Mouse (Mus musculus) liver, embryonic 16.5 days (tissue): Measurements from ENCODE around the gene Schip1. TPM values are rescaled to one million over a fixed set of nuclear protein-coding genes. Genes with fewer than 3 reads are reported as not detected.

Experiments used
- ATAC-seq: fragments of 200-750 bp; cut with Nextera tagmentation; 2 replicates; pipeline ENCODE4 v1.8.0; 2017; ENCODE audit warnings: low read depth, mild to moderate bottlenecking, moderate number of reproducible peaks, moderate library complexity
- H3K27ac ChIP-seq: fragments of 300-500 bp; sonication (generic); 2 replicates; pipeline ENCODE4 v1.5.1; 2014; ENCODE audit warnings: mild to moderate bottlenecking, low read length
- H3K27me3 ChIP-seq: fragments of 300-500 bp; sonication (generic); 2 replicates; pipeline ENCODE4 v1.6.1; 2014; ENCODE audit warnings: low read depth, low read length, mixed read lengths; ENCODE audit not compliant: control insufficient read depth, insufficient read depth
- H3K36me3 ChIP-seq: fragments of 300-500 bp; sonication (generic); 2 replicates; pipeline ENCODE4 v1.6.1; 2014; ENCODE audit warnings: mild to moderate bottlenecking; ENCODE audit not compliant: control insufficient read depth, insufficient read depth
- H3K4me1 ChIP-seq: fragments of 300-500 bp; sonication (generic); 2 replicates; pipeline ENCODE4 v1.6.1; 2014; ENCODE audit warnings: low read depth, low read length, mixed read lengths; ENCODE audit not compliant: control insufficient read depth
- H3K4me2 ChIP-seq: fragments of 300-500 bp; sonication (generic); 2 replicates; pipeline ENCODE4 v1.6.1; 2014; ENCODE audit warnings: low read depth, low read length, mixed read lengths
- H3K4me3 ChIP-seq: fragments of 300-500 bp; sonication (generic); 2 replicates; pipeline ENCODE4 v1.5.1; 2014; ENCODE audit warnings: low read depth, mild to moderate bottlenecking, low read length
- H3K9ac ChIP-seq: fragments of 300-500 bp; sonication (generic); 2 replicates; pipeline ENCODE4 v1.6.1; 2014; ENCODE audit warnings: low read depth, low read length
- H3K9me3 ChIP-seq: fragments of 300-500 bp; sonication (generic); replicated peaks from 2 replicates; pipeline ENCODE4 v1.6.1; 2016; ENCODE audit warnings: low read length; ENCODE audit not compliant: control insufficient read depth
- WGBS: fragments of 180-500 bp; shearing (Covaris S2); extraction: QIAGEN DNeasy Blood & Tissue Kit; methylation state at CpG from one replicate; pipeline ENCODE4 v1.1.7; 2014; ENCODE audit not compliant: insufficient replicate concordance; 5-methylcytosine and 5-hydroxymethylcytosine counted together
- polyA plus RNA-seq: library from polyadenylated mRNA; unstranded; fragments of >200 nt; fragmentation: Nextera tagmentation; extraction: Ambion mirVana; gene quantifications from 2 replicates; pipeline ENCODE4 v1.2.1, GENCODE M21; 2015

The Schip1 gene
- polyA plus RNA-seq, 1 experiment from 2014 or later: 1.8 TPM

DNA sequence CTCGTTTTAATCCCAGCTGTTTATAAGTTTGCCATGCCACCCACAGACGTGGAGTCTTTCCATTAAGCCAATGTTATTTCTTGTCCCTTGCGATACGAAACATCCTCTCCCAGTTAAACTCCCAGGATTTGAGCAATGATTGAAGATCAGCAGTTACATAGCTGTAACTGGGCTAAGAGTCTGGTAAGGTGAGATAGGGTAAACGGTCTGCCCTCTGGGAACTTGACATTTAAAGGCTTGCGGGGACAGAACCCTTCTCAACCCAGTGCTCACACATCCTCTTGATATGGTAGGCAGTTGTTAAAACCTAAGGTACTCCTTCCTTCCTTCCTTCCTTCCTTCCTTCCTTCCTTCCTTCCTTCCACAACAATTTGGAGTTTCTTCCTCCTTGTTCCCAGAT lies 431.9 kb downstream of the Schip1 start:
- no peak for ATAC-seq
- 16% methylated on average over 6 of the region's 6 CpGs for WGBS
- Histone ChIP-seq H3K36me3 (no peaks in the 10 kb centered on the region), H3K9me3 (no peaks in the 10 kb centered on the region), H3K4me3 (no peak overlapping the region), H3K4me2 (no peak overlapping the region), H3K27me3 (peaks cover 36% of the 10 kb centered on the region), H3K27ac (no peak overlapping the region), H3K9ac (no peak overlapping the region), H3K4me1 (peaks cover 33% of the 10 kb centered on the region)

GRCm38 (mm10) chr3:68499532-68500152 lies 435.0 kb downstream of the Schip1 start:
- Histone ChIP-seq H3K9ac (no peak overlapping the region), H3K4me1 (peaks cover 24% of the 10 kb centered on the region), H3K36me3 (no peaks in the 10 kb centered on the region), H3K27ac (no peak overlapping the region), H3K9me3 (no peaks in the 10 kb centered on the region), H3K4me2 (peak overlapping the region; percentile 26), H3K4me3 (no peak overlapping the region), H3K27me3 (peaks cover 15% of the 10 kb centered on the region)
- 27% methylated on average over 6 of the region's 6 CpGs for whole genome bisulfite sequencing
- peak; percentile 90 for ATAC-seq

GRCm38 (mm10) chr3:68504838-68505237 lies 440.2 kb downstream of the Schip1 start:
- no peak overlapping the region for H3K9ac ChIP-seq
- H3K4me3 ChIP-seq: no peak overlapping the region
- H3K4me1 ChIP-seq: peaks cover 15% of the 10 kb centered on the region
- no peak for ATAC-seq
- no peak overlapping the region for H3K27ac ChIP-seq
- WGBS: 53% methylated on average over 3 of the region's 3 CpGs
- H3K4me2 ChIP-seq: no peak overlapping the region
- no peaks in the 10 kb centered on the region for H3K36me3 ChIP-seq
- no peaks in the 10 kb centered on the region for H3K9me3 ChIP-seq
- no peaks in the 10 kb centered on the region for H3K27me3 ChIP-seq

DNA sequence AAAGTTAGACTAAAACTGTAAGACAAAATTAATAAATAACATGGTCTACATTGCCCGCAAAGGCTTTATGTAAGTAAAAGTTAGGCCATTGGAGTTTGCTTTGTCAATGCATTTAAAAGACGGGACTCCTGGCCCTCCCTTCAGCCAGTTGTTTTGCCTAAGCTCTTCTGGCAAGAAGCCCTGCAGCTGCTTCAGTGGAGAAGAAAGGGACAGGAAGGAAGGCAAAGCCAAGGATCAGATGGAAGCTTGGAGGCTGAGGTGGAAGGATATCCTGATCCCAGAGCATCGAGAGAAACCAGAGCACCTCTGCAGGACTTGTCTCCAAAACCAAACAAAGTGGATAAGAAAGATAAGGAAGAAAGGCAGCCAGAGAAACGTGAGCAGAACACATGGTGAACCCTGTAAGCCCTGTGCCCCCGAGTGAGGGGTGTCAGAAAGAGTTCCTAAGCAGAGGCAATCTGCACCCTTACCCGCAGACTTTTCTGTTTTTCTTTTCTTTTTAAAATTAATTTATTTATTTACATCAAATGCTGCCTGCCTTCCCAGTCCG lies 442.2 kb downstream of the Schip1 start:
- H3K4me2 ChIP-seq: no peak overlapping the region
- no peaks in the 10 kb centered on the region for H3K9me3 ChIP-seq
- ATAC-seq: no peak
- no peak overlapping the region for H3K4me3 ChIP-seq
- no peak overlapping the region for H3K27ac ChIP-seq
- H3K9ac ChIP-seq: no peak overlapping the region
- 37% methylated on average over 7 of the region's 7 CpGs for WGBS
- peaks cover 21% of the 10 kb centered on the region for H3K4me1 ChIP-seq
- H3K27me3 ChIP-seq: no peaks in the 10 kb centered on the region
- H3K36me3 ChIP-seq: no peaks in the 10 kb centered on the region

DNA sequence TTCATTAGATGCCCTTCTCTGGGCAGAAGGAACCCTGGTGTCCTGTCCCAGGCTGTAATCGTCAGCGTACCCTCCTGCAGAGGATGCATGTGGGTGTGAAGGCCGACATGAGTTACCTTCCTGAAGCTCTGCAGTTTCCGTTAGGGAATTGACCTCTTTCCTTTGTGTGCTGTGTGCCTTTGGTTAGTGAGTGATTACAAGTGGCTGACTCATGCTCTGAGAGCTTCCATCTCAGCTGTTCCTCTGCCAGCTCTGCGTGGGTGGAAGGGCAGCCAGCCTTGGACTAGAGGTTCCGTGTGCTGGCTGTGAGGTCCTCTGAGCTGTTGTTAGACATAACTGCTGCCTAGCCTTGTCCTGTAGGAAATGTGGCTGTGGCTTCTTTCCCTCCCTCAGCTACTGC lies 444.0 kb downstream of the Schip1 start:
- Histone ChIP-seq H3K9ac (no peak overlapping the region), H3K36me3 (no peaks in the 10 kb centered on the region), H3K27me3 (no peaks in the 10 kb centered on the region), H3K4me2 (no peak overlapping the region), H3K9me3 (no peaks in the 10 kb centered on the region), H3K27ac (peak overlapping the region; percentile 25; the same call in 1 of the 2 replicates), H3K4me3 (no peak overlapping the region), H3K4me1 (peaks cover 22% of the 10 kb centered on the region)
- peak; percentile 68 for ATAC-seq
- WGBS: 12% methylated on average over 6 of the region's 6 CpGs

DNA sequence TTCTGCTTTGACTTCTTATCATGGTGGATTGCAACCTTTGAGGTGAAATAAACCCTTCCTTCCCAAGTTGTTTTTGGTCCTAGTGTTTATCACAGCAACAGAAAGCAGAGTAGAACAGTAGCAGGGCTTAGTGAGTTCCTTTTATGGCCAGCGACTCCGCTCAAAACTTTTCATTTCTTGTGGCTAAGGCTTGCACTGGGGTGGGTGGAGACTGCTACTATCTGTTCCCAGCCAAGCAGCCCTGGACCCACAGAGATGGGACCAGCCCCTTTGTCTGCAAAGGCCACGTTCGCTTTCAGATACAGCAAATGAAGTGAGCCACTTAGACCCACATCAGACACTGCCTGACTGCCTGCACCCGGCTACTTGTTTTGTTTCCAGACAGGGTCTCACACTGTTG lies 446.3 kb downstream of the Schip1 start:
- 18% methylated on average over 5 of the region's 5 CpGs for WGBS
- Histone ChIP-seq H3K9me3 (no peaks in the 10 kb centered on the region), H3K27me3 (no peaks in the 10 kb centered on the region), H3K4me2 (peak overlapping the region; percentile 44), H3K9ac (no peak overlapping the region), H3K4me3 (no peak overlapping the region), H3K36me3 (no peaks in the 10 kb centered on the region), H3K27ac (peak overlapping the region; percentile 29; the same call in 1 of the 2 replicates), H3K4me1 (peaks cover 22% of the 10 kb centered on the region)
- ATAC-seq: peak; percentile 88

GRCm38 (mm10) chr3:68511744-68512143 lies 447.1 kb downstream of the Schip1 start:
- Histone ChIP-seq H3K9ac (no peak overlapping the region), H3K4me3 (no peak overlapping the region), H3K27ac (no peak overlapping the region), H3K4me1 (peaks cover 22% of the 10 kb centered on the region), H3K9me3 (no peaks in the 10 kb centered on the region), H3K27me3 (no peaks in the 10 kb centered on the region), H3K4me2 (no peak overlapping the region), H3K36me3 (no peaks in the 10 kb centered on the region)
- WGBS: 60% methylated on average over 4 of the region's 4 CpGs
- ATAC-seq: no peak

- Histone ChIP-seq H3K9ac (no peak overlapping the region), H3K4me1 (peaks cover 22% of the 10 kb centered on the region), H3K4me2 (no peak overlapping the region), H3K27me3 (no peaks in the 10 kb centered on the region), H3K9me3 (no peaks in the 10 kb centered on the region), H3K27ac (no peak overlapping the region), H3K4me3 (no peak overlapping the region), H3K36me3 (no peaks in the 10 kb centered on the region)
- ATAC-seq: no peak
- 84% methylated on average over 11 of the region's 11 CpGs for WGBS
Measured at GRCm38 (mm10) chr3:68512327-68512726, 447.7 kb downstream of the Schip1 start.

DNA sequence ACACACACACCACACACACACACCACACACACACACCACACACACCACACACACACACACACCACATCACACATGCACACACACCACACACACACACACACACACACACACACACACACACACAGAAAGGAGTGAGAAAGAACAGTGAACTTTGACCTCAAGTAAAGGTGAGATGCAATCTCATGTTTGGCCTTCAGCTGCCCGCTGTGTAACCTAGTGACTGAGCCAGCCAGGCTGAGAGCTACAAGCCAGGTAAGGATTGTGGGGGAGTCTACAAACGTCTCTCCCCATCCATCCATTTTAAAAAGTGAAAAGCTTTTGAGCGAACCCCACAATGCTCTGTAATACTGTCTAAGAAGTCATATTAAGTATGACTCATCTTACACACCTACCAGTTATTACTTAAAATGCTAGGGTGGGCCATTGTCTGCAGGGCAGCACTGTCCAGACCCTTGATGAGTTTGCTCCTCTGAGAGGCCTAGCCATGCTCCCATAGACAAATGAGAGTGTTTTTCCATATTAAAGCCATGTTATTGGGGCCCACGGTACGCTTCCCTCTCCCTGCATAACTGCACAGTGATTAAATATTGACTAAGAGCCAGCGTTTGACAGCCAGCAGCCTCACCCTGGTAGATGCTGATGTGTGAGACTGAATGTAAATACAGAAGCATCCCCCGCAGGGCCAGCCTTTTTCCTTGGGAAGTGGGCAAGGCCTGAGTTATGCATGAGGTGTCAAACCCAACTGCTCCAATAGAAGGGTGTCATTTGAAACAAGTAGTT lies 448.9 kb downstream of the Schip1 start:
- no peak overlapping the region for H3K9ac ChIP-seq
- 61% methylated on average over 7 of the region's 7 CpGs for whole genome bisulfite sequencing
- no peaks in the 10 kb centered on the region for H3K36me3 ChIP-seq
- ATAC-seq: no peak
- H3K4me1 ChIP-seq: peaks cover 20% of the 10 kb centered on the region
- H3K9me3 ChIP-seq: no peaks in the 10 kb centered on the region
- no peak overlapping the region for H3K27ac ChIP-seq
- H3K27me3 ChIP-seq: no peaks in the 10 kb centered on the region
- H3K4me2 ChIP-seq: no peak overlapping the region
- no peak overlapping the region for H3K4me3 ChIP-seq
